Mouse (Mus musculus): ENCODE results near the gene Slc2a3. TPM values are rescaled to one million over a fixed set of nuclear protein-coding genes. Genes with fewer than 3 reads are reported as not detected.

The Slc2a3 gene
- polyA plus RNA-seq, 1 experiment from 2014 or later, result 12.1 TPM

DNA sequence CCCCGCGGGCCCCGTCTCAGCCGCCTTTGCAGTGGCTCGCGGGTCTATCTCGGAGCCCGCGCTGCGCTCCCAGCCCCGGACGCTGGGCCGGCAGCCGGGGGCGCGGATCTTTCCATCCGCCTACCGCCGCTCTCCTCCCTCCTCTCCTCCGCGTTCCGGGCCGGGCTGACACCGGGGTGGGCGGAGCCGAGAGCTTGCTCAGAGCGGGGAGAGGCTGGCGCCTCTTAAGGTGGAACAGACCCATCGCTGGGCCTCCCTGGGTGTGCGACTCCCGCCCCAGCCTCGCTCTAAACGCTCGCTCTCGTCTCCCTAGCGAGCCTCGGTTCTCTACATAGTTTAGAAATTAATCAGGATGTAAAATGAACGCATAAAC, 9.8 kb upstream of the Slc2a3 start:
- Histone ChIP-seq H3K27me3 (ENCODE audit: control insufficient read depth, insufficient read depth, low read length) (no peaks in the 10 kb centered on the region), H3K4me2 (ENCODE audit: low read depth, low read length) (peak overlapping the region; percentile 79), H3K9ac (ENCODE audit: low read length) (peak overlapping the region; percentile 91), H3K27ac (ENCODE audit: low read length) (peak overlapping the region; percentile 100), H3K4me3 (replicated peaks; ENCODE audit: low read length) (peak overlapping the region; percentile 69), H3K4me1 (ENCODE audit: control insufficient read depth, insufficient read depth, low read length) (peaks cover 7% of the 10 kb centered on the region), H3K9me3 (replicated peaks; ENCODE audit: control insufficient read depth, low read length) (no peaks in the 10 kb centered on the region), H3K36me3 (ENCODE audit: control insufficient read depth, insufficient read depth, low read length) (no peaks in the 10 kb centered on the region)
- ATAC-seq (ENCODE audit: insufficient read depth, low FRiP score), result peak; percentile 95
- WGBS, result under 1% methylated on average over 38 of the region's 38 CpGs

GRCm38 (mm10) chr6:122810615-122811279, 9.3 kb upstream of the Slc2a3 start:
- no peaks in the 10 kb centered on the region for H3K27me3 ChIP-seq (ENCODE audit: control insufficient read depth, insufficient read depth, low read length)
- WGBS, result under 1% methylated on average over 30 of the region's 30 CpGs
- H3K4me3 ChIP-seq (replicated peaks; ENCODE audit: low read length), result peak overlapping the region; percentile 69
- H3K4me2 ChIP-seq (ENCODE audit: low read depth, low read length), result peak overlapping the region; percentile 79
- peak overlapping the region; percentile 100 for H3K27ac ChIP-seq (ENCODE audit: low read length)
- no peaks in the 10 kb centered on the region for H3K36me3 ChIP-seq (ENCODE audit: control insufficient read depth, insufficient read depth, low read length)
- H3K9me3 ChIP-seq (replicated peaks; ENCODE audit: control insufficient read depth, low read length), result no peaks in the 10 kb centered on the region
- ATAC-seq (ENCODE audit: insufficient read depth, low FRiP score), result peak; percentile 99
- H3K9ac ChIP-seq (ENCODE audit: low read length), result peak overlapping the region; percentile 91
- H3K4me1 ChIP-seq (ENCODE audit: control insufficient read depth, insufficient read depth, low read length), result peaks cover 7% of the 10 kb centered on the region

DNA sequence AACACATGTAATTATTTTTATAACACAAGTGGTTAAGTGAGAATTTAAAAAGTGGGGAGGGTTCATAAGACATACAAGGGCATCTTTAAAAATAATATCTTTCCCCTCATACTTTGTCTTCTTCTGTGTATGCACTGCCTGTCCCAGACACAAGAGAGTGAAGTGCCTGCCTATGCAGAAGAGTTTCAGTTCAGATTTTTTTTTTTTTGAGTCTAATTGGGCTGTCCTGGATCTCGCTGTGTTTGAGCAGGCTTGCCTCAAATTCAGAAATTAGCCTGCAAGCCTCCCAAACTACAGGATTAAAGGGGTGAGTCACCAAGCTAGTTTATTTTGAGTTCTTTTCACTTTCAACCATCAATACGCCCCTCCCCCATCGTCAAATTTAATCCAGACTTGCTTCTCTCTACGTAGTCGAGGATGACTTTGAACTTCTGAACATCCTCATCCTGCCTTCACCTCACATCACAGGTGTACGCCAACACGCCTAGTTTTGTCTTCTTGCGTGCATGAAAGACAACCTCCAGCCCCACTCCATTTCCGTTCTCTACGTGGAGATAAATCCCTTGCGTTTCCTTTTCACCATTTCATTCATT, 8.7 kb upstream of the Slc2a3 start:
- ATAC-seq (ENCODE audit: insufficient read depth, low FRiP score), result no peak
- Histone ChIP-seq H3K27ac (ENCODE audit: low read length) (peak overlapping the region; percentile 100), H3K27me3 (ENCODE audit: control insufficient read depth, insufficient read depth, low read length) (no peaks in the 10 kb centered on the region), H3K9me3 (replicated peaks; ENCODE audit: control insufficient read depth, low read length) (no peaks in the 10 kb centered on the region), H3K4me1 (ENCODE audit: control insufficient read depth, insufficient read depth, low read length) (peaks cover 7% of the 10 kb centered on the region), H3K4me2 (ENCODE audit: low read depth, low read length) (peak overlapping the region; percentile 79), H3K9ac (ENCODE audit: low read length) (peak overlapping the region; percentile 74), H3K36me3 (ENCODE audit: control insufficient read depth, insufficient read depth, low read length) (no peaks in the 10 kb centered on the region), H3K4me3 (replicated peaks; ENCODE audit: low read length) (peak overlapping the region; percentile 69)
- under 1% methylated on average over 11 of the region's 11 CpGs for WGBS

DNA sequence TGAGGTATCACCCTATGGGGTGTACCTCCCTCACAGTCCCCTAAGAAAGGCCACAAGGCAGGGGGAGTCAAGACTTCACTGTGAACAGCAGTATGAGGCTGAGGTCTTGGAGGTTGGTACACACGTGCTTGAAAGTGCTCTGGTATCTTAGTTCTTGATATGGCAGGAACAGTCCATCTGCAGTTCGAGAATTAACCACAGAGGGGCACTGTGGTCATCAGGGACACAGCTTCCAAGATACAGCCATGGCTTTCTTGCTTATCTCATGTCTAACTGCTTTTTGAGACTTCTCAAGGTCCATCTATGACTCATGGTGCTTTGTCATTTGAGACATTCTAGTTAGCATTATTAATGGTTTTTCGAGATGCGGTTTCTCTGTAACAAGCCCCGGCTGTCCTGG, 3.0 kb upstream of the Slc2a3 start:
- WGBS, result 20% methylated on average over 5 of the region's 5 CpGs

DNA sequence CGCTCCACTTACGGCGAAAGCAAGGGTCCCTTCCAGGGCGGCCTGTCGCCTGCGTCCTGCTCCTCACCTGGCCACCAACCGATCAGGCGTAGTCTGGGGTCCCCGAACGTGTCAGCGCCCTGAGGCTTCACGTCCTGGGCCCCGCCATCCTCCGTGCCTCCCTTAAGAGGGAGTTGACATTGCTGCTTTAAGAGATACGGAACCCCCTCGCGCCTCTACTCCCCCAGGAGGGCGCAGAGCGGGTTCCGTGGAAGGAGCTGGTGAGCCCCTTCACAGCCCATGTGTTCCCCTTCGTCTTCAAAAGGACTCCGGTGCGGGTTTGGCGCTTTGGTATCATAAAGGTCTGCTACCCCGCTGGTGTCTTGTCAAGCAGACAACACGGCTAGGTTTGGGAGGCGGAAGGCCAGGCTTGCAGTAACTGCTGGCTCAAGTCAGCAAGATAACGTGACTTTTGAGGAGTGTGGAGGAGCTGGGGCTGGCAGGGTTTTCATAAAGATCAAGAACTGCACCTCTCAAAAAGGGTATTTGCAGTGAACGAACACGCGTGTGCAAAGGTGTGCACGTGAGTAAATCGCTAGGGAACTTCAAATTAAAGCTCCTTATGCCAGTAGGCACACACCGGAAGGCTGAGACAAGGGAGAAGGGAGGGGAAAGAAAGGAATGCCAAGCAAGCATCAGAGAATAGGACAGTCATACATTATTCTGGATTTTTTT, 518 bp upstream of the Slc2a3 start:
- Histone ChIP-seq H3K9ac (ENCODE audit: low read length) (peak overlapping the region; percentile 79), H3K27me3 (ENCODE audit: control insufficient read depth, insufficient read depth, low read length) (no peaks in the 10 kb centered on the region), H3K27ac (ENCODE audit: low read length) (peak overlapping the region; percentile 46; the same call in 1 of the 2 replicates), H3K4me3 (replicated peaks; ENCODE audit: low read length) (peak overlapping the region; percentile 58), H3K36me3 (ENCODE audit: control insufficient read depth, insufficient read depth, low read length) (no peaks in the 10 kb centered on the region), H3K9me3 (replicated peaks; ENCODE audit: control insufficient read depth, low read length) (no peaks in the 10 kb centered on the region), H3K4me2 (ENCODE audit: low read depth, low read length) (peak overlapping the region; percentile 99), H3K4me1 (ENCODE audit: control insufficient read depth, insufficient read depth, low read length) (peaks cover 13% of the 10 kb centered on the region; the same call in 1 of the 2 replicates)
- WGBS, result 4% methylated on average over 34 of the region's 34 CpGs
- peak; percentile 63 for ATAC-seq (ENCODE audit: insufficient read depth, low FRiP score)

More for the DNA sequence above, 3.0 kb upstream of the Slc2a3 start:
- no peak overlapping the region for H3K4me3 ChIP-seq (replicated peaks; ENCODE audit: low read length)
- H3K27me3 ChIP-seq (ENCODE audit: control insufficient read depth, insufficient read depth, low read length), result no peaks in the 10 kb centered on the region
- ATAC-seq (ENCODE audit: insufficient read depth, low FRiP score), result no peak; the same call in 1 of the 2 replicates
- H3K9ac ChIP-seq (ENCODE audit: low read length), result no peak overlapping the region
- no peaks in the 10 kb centered on the region for H3K9me3 ChIP-seq (replicated peaks; ENCODE audit: control insufficient read depth, low read length)
- peaks cover 13% of the 10 kb centered on the region; the same call in 1 of the 2 replicates for H3K4me1 ChIP-seq (ENCODE audit: control insufficient read depth, insufficient read depth, low read length)
- H3K27ac ChIP-seq (ENCODE audit: low read length), result no peak overlapping the region
- H3K4me2 ChIP-seq (ENCODE audit: low read depth, low read length), result no peak overlapping the region
- H3K36me3 ChIP-seq (ENCODE audit: control insufficient read depth, insufficient read depth, low read length), result no peaks in the 10 kb centered on the region

DNA sequence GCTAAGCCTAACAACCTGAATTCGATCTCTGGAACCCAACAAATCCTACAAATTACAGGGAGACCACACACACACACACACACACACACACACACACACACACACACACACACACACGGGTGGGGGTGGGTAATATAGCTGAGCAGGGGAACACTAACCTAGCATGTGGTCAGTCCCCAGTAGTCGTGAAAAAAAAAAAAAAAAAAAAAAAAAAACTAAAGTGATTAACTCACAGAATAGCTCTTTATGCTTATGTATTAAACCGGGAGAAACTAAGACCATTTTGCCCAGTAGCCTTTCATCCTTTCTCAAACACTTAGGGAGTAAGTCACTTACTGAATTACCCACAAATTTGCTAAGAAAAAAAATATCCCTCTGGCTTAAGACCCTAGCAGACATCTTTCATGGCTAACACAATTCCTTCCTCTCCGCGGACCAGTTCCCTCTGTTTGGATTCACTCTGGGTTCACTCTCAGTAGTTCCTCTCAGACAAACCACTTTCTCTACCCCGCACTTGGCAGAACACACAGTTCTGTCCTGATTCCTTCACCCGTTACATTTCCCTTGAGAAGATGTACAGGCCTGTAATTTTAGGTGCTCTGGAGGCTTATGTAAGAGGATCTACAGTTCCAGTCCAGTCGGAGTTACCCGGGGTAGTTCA, 670 bp downstream of the Slc2a3 start:
- Histone ChIP-seq H3K9ac (ENCODE audit: low read length) (peak overlapping the region; percentile 79), H3K27ac (ENCODE audit: low read length) (peak overlapping the region; percentile 37; the same call in 1 of the 2 replicates), H3K9me3 (replicated peaks; ENCODE audit: control insufficient read depth, low read length) (no peaks in the 10 kb centered on the region), H3K36me3 (ENCODE audit: control insufficient read depth, insufficient read depth, low read length) (no peaks in the 10 kb centered on the region), H3K4me3 (replicated peaks; ENCODE audit: low read length) (peak overlapping the region; percentile 58), H3K4me1 (ENCODE audit: control insufficient read depth, insufficient read depth, low read length) (peaks cover 13% of the 10 kb centered on the region; the same call in 1 of the 2 replicates), H3K27me3 (ENCODE audit: control insufficient read depth, insufficient read depth, low read length) (no peaks in the 10 kb centered on the region), H3K4me2 (ENCODE audit: low read depth, low read length) (peak overlapping the region; percentile 99)
- ATAC-seq (ENCODE audit: insufficient read depth, low FRiP score), result peak; percentile 4; the same call in 1 of the 2 replicates
- WGBS, result 42% methylated on average over 10 of the region's 10 CpGs

DNA sequence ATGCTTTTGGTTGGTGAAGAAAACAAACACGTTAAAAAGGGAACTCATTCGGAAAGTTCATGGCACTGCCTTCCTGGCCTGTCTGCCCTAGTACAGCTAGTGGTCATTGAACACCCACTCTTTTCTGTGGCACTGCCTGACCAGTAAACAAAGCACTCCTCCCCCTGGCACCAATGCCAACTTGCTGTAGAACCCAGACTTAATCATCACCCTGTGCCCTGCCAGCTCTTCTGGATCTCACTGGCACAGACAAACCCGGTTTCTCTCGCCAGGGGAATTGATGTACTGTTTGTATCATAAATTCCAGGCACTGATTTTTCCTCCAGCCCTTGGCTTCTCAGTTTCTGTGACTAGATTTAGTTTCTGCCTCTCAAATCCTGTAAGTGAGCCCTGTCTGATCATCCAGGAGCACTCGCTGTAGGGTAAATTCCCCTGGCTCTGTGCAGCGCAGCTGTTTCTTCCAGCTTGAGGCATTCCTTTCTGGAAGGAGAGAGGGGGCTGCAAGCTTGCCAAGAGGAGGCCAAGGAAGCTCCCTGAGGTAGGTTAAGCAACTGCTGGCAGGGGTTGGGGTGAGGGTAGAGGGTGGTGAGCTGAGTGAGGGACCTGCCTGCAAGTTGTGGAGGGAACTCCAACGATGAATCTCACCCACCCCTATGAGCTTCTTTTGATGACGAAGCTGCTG, 6.0 kb downstream of the Slc2a3 start:
- WGBS, result 68% methylated on average over 8 of the region's 8 CpGs

GRCm38 (mm10) chr6:122786275-122786674, 15.2 kb downstream of the Slc2a3 start:
- Histone ChIP-seq H3K9ac (ENCODE audit: low read length) (no peak overlapping the region), H3K4me1 (ENCODE audit: control insufficient read depth, insufficient read depth, low read length) (no peaks in the 10 kb centered on the region), H3K36me3 (ENCODE audit: control insufficient read depth, insufficient read depth, low read length) (no peaks in the 10 kb centered on the region), H3K27me3 (ENCODE audit: control insufficient read depth, insufficient read depth, low read length) (no peaks in the 10 kb centered on the region), H3K9me3 (replicated peaks; ENCODE audit: control insufficient read depth, low read length) (no peaks in the 10 kb centered on the region), H3K27ac (ENCODE audit: low read length) (no peak overlapping the region), H3K4me2 (ENCODE audit: low read depth, low read length) (no peak overlapping the region), H3K4me3 (replicated peaks; ENCODE audit: low read length) (no peak overlapping the region)
- ATAC-seq (ENCODE audit: insufficient read depth, low FRiP score), result no peak
- WGBS, result 45% methylated on average over 5 of the region's 5 CpGs

More for the DNA sequence above, 6.0 kb downstream of the Slc2a3 start:
- Histone ChIP-seq H3K4me3 (replicated peaks; ENCODE audit: low read length) (no peak overlapping the region), H3K36me3 (ENCODE audit: control insufficient read depth, insufficient read depth, low read length) (no peaks in the 10 kb centered on the region), H3K27ac (ENCODE audit: low read length) (no peak overlapping the region), H3K9me3 (replicated peaks; ENCODE audit: control insufficient read depth, low read length) (no peaks in the 10 kb centered on the region), H3K4me1 (ENCODE audit: control insufficient read depth, insufficient read depth, low read length) (no peaks in the 10 kb centered on the region), H3K4me2 (ENCODE audit: low read depth, low read length) (no peak overlapping the region), H3K27me3 (ENCODE audit: control insufficient read depth, insufficient read depth, low read length) (no peaks in the 10 kb centered on the region), H3K9ac (ENCODE audit: low read length) (no peak overlapping the region)
- ATAC-seq (ENCODE audit: insufficient read depth, low FRiP score), result no peak

All from stomach, embryonic 16.5 days (tissue).